Mouse (Mus musculus) mature B cell (primary cell): ENCODE results near the gene Etl4.

Source experiments
- in situ Hi-C: fragments of 300-500 bp; cut with MboI; formaldehyde crosslinking; loops from 2 replicates; pipeline ENCODE4 v1.14.3; 2019

Etl4 gene

DNA sequence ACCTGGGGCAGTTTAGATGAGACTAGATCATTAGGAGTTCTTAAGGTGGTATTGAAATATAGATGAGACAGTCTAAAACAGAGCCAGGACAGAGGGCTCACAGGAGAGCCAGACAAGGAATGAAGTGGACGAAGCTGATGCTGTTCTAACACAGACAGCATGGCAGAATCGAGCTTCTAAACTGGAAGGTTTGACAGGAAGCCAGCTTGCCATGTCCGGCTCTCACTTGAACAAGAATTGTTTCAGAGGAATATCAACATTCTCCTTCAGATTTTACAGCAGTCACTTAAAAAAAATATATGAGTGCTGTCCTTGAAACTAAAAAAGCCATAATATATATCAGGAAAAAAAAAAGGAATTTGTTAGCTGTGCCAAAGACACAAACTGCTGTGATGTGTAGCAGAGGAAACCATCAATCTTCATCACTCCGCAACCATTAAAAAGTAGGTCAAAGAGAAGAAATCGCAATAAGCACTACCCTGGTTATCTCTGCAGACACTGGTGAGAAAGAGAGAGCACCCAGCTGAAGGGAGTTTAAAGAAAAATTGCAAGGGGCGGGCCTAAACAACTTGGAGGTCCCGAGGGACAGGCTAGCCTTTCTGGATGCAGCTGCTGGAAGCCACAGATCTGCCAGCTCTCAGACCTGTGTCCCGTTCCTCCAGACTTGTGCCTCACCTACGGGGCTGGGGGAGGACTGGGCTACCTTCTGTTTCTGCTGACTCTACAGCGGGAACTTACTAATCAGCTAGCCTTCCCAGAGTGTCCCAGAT is 534.3 kb downstream of the Etl4 start:
- in situ Hi-C loops, result no loop called here

DNA sequence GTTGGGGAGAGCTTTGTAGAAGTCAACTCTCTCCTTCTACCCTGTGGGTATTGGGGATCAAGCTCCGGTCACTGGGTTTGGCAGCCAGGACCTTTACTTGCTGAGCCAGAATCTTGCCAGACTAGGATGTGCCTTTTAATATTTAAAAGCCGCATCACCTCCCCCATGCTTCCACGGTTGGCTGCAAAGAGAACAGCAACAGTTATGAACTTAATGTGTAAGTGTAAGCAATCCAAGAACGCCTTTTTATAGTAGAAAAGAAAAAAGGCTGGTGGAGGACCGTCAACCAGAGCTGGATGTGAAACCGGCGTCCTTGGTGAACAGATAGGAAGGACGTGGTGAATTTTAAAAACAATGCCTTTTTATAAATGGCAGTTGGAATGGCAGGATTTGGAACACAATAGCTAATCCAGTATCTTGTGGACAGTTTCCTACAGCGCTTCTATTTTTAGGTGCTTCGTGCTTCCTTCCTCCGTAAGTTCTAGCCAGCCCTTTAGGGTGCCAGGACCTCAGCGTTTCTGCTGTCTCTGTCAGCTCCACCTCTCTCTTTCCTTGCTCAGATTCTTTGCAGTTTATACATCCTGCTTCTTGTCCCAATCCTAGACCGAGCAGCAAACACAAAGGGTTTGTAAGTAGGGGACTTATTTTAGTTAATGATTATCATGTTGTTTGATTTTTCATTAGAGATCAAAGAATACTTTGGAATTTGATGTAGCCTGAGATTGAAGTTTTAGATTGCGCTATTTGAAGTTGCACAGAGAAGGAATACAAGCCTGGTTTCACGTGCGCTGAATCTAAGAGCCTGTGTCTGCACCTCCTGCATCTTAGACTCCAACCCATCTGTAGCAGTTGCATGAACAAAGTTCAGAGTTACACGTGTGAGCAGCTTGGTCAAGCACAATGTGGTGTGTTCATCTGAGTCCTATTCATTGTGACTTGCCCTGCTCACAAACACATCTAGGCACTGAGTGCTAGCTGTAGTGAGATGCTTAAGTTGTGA is 535.9 kb downstream of the Etl4 start:
- in situ Hi-C loops, result no loop called here

DNA sequence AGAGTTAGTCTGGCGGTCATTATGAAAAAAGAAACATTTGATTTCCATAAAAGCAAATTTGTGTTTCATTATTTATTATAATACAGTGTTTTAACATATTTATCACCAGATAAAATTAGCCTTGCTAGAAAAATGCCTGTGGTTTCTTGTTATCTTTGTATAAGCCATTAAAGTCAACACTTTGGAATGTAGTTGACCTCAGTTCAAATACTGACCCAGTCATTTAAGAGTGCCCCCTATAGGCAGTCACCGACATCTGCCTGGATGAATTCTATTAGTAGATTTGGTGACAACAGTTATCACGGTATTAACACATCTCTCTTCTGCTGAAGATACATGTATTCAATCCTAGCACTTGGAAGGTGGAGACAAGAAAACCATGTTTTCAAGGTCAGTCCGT is 536.6 kb downstream of the Etl4 start:
- in situ Hi-C loops, result no loop called here

DNA sequence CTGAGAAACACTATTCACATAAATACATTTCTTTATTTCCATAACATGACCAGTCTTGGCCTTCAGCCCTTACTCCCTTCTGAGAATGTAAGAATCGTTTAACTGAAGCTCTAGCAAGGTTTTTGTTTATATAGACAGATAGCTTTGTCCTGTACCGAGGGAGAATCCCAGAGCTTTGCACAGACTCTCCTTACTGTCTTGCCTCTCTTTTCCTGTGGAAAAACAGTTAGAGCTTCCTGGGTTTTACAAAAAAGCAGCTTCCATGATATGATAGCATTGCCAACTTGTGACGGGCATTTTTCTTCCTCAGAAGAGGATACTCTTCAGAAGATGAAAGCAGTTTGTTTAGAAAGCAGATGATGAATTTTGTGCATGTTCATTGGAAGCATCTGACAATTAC is 541.4 kb downstream of the Etl4 start:
- in situ Hi-C loops, result no loop called here

DNA sequence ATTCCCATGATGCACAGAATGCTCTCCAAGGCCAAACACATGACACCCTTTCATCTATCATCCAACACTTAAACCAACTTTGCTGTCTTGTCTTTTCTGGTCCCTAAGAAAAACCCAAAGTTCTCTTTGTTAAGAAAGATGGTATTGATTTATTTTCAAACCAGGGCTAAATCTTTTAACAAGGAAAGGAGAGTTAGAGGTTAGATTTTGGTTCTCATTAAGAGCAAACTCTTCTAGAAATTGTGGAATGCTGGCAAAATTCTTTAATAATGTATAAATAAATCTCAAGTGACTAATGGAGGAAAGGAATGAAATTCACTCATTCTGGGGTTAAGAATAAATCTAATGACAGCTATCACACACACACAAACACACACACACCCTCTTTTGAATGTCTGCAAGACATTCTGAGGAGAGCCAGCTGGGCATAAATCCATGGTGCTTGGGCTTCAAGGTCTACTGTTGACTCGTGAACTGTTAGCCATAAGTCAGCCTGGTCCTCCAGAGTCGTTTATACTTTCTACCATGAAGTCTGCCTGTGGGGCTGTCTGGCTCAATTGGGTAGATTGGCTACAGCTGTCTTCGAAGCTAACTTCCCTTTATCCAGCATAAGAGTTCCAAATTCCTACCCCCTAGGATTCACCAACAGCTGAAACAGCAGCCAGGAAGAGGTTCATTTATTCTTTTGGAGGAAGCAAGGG is 544.1 kb downstream of the Etl4 start:
- in situ Hi-C loops, result no loop called here

DNA sequence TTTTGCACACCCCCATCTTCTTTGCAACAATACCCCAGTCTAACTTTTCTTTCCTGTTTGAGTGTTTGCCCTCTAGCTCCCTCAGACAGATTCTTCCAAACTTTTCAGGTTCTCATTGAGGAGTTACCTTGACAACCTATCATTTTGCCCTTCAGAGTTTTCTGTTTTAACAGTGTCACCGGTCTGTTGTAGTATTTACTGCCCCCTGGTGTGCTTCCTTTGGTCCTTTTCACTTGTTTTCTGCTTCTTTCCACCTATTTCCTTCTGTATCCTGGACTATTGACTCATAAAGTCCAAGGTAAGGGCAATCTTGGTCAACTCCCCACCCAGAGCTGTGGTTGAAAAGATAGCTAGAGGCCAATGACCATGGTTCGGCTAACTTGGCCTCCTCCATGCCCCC is 569.6 kb downstream of the Etl4 start:
- in situ Hi-C loops, result no loop called here

DNA sequence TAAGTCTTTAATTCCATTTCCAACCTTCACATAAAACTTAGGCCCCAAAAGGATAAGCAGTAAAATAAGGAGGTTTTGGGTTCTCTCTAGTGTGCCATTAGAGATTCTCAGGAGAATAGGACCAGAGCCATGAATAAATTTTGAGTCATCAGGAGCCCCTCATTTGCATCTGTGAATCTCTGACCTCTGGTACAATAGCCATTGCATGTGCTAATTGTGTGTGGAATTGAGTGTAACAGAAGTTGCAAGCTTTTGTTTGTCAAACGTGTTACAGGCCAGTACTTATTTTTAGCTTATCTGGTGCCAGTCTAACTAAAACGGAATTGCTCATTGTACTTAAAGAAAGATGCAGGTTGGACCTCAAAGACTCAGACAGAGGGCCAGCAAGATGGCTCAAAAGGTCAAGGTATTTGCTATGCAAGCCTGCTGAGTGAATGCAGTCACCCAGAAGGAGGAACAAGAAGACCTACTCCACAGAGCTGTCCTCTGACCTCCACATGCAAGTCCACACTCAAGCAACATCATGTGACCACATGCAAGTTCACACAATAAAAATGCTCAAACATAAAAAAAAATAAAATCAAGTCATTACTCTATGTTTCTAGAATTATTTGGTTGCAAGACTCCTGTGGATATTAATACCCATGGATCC is 576.7 kb downstream of the Etl4 start:
- in situ Hi-C loops, result no loop called here

DNA sequence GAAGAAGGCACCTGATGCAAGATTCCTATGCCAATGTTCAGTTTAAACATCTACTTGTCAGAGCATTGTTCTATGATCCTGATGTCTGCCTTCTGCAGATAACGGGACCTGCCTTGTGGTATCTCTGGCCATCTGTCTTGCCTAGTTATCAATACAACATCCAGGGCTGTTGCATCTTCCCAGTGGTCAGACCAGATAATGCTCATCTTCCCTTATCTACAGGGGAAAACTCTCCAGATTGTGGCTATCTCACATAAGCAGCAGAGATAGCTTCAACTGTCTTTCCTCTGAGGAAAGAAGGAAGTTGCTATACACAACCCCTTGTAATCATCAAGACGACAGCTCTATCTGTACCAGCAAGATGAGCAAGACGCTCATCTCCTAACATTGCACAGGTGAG is 579.5 kb downstream of the Etl4 start:
- in situ Hi-C loops, result no loop called here

DNA sequence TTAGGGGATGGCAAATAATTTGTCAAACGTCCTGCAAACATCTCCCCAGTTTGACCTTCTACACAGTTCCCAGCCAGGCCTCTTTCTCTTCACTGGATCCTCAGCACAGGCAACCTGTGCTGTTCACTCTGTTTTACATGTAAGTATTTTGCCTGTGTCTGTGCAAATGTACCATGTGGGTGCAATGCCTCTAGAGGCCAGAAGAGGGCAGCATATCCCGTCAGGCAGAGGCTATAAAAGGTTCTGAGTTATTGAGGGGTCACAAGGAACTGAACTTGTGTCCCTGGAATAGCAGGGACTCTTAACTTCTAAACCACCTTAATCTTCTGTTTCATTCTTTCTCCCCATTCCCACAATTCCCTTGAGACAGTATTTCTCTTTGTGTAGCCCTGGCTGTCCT is 582.5 kb downstream of the Etl4 start:
- in situ Hi-C loops, result no loop called here

DNA sequence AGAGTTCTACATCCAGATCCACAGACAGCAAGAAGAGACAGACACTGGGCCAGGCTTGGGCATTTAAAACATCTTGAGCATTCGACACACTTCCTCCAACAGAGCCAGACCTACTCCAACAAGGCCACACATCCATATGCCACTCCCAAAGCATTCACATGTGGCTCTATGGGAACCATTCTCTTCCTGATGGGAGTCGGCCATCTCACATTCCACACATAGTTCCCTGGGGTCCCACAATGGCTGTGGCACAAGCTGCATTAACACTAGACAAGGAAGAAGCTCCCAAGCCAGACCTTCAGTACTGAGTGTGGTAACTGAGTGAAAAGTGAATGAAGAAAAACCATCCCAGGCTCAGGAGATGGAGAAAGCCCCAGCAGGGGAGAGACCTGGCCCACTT is 584.2 kb downstream of the Etl4 start:
- in situ Hi-C loops, result no loop called here

DNA sequence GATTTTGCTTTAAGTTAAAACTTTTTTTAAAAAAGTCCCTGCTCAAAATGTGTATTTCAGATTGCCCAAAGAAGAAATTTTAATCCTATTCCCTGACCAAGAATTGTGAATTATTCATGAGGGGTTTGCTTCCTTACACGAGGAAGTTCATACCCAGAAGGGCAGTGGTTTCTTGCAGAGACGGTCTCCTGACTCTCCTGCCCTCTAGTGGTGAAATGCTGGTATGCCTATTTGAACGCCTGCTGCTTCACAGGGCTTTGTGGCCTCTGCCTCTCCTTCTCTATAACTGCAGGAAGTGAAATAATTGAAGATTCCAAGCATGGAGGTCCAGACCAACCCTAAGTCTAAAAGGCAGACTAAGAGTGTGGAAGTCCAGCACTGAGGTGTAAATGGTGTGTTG is 585.1 kb downstream of the Etl4 start:
- in situ Hi-C loops, result no loop called here

DNA sequence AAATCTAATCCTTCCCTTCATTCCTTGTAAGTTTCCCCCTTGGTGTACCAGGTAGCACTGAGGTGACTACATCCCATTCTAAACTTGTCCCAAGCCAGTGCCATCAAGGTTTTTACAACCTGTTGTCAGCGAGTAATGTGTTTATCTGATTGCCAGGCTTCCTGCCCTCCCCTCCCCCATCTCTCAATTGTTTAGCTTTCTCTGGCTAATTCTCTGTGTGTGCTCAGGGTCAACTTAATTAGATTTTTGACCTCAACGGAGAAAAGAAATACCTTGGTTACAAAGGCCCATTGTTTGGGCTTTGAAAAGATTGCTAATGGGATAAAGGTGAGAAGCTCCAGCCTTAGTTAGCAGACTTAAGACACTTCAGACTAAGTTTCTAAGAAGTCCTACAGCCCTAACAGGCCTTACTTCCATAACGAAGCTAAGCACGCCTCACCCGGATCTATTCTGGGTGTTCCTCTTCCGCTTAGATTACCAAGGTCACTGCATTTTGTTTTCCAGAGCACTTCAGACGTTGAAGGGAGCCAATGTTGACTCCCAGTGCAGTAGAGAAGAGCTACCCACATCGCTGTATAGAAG is 586.7 kb downstream of the Etl4 start:
- in situ Hi-C loops, result no loop called here

DNA sequence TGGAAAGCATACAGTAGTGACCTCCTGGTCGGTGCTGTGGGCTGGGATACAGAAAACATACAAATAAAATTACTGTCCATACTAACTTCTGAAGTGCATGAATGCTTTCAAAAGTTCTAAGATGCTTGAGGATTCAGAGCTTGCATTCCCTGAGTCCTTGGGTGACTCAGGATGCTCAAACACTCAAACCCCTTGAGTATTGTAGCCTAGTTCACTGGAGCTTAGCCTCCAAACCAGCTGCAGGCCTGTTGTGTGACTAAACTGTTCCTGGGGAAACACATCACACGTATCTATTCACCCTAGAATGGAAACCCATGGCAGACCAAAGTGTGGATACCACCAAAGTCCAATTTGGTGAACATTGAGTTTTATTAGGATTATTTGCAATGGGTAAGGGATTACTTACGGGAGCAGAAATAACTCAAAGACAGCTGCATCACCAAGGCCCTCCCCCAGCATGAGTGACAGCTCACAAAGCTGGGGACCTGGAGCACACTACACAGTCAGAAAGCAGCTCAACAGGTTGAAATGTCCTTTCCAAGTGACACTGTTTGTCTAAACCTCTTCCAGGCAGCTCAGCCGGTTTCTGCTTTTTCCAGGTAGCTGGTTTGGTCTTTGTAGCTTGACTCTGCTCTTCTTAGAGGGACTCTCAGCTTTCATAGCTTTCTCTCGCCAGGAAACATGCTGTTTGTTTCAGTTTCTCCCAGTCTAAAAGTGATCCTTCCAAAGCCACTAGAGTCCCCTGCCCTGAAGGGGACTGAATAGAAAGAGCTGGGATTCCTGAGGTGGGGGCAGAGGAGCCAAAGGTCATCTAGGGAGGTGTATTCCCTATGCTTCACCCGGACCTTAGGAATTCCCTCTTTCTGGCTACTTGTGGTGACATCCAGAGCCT is 598.5 kb downstream of the Etl4 start:
- in situ Hi-C loops, result no loop called here

DNA sequence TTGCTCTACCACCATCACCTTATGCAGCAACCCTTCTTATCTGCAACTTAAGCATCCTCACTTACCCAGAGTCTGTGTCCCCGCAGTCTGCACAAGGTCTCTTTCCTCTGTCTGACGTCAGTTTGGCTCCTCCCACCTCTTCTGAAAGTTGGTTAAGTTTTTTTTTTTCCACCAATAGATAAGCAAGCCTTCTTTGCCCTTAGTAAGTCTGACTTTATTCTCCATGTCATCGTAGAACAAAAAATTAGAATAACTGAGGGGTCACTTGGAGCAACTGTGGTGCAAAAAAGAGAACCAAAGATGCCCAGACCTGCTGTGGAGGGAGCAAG is 599.1 kb downstream of the Etl4 start:
- in situ Hi-C loops, result no loop called here

DNA sequence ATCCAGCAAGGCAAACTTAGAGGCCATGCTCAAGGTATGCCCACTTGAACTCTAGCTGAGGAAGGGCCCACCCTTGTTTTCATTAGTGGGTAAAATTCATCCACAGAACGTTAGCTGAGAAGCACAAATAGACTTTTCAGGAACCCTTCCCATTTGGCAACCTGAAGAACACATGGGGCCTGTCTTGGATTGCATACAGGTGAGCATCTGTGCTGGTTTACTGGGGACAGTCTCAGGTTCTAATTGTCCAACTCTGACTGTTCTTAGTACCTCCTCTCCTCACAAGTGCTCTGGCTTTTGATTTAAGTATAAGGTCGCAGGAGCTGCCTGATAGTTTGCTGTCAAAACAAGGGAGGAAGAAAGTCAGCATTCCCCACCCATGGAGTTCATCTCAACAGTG is 600.5 kb downstream of the Etl4 start:
- in situ Hi-C loops, result no loop called here

DNA sequence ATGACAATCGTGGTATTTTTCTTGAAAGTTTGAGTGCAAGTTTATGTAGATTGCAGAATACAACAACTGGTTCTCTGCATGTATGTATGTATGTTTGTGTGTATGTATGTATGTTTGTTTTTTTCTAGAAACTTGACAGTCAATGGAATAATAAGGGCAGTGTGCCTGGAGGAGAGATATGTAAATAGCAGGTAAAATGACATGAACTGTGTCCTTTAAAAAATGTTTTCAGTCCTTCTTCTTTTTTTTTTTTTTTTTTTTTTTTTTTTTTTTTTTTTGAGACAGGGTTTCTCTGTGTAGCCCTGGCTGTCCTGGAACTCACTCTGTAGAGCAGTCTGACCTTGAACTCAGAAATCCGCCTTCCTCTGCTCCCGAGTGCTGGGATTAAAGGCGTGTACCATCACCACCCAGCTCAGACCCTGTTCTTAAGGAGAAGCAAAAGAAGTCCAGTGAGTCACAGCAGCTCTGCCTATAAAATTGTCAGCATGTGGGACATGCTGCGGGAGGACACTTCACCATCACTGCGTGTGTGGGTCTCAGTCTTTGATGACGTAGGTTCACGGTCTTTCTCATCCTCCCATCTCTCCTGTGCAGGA is 606.8 kb downstream of the Etl4 start:
- in situ Hi-C loops, result no loop called here

DNA sequence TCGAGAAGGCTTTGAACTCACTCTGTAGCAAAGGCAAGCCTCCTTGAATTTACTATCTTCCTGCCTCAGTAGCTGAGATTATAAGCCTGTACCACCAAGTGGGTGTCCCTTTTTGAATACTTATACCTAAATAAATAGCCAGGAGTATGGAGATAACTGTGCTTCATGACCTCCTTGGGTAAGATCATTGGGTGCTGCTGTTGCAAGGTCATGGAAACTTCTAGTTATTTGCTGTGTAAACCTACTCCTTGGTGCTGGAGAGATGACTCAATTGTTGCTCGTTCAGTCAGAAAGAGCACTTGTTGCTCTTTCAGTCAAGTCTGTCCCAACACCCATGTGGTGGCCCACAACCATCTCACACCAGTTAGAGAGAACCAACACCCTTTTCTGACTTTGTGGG is 608.3 kb downstream of the Etl4 start:
- in situ Hi-C loops, result no loop called here

DNA sequence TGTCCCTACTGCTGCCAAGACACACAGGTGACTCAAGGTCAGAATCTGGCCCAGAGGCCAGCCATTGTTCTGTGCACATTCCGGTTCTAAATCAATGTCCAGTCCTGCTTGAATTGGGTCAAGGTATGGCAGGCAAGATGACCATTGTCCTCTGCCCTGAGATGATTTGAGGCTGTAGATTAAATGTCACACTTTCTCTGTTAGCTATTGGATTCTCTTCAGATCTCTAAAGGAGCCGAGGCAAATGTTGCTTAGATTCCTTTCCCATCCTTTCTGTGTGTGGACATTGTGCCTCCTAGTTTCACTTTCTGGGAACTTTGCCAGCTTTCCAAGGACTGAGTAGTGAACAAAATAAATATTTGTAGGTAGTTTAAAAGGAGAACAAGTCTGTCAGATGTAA is 608.9 kb downstream of the Etl4 start:
- in situ Hi-C loops, result no loop called here

DNA sequence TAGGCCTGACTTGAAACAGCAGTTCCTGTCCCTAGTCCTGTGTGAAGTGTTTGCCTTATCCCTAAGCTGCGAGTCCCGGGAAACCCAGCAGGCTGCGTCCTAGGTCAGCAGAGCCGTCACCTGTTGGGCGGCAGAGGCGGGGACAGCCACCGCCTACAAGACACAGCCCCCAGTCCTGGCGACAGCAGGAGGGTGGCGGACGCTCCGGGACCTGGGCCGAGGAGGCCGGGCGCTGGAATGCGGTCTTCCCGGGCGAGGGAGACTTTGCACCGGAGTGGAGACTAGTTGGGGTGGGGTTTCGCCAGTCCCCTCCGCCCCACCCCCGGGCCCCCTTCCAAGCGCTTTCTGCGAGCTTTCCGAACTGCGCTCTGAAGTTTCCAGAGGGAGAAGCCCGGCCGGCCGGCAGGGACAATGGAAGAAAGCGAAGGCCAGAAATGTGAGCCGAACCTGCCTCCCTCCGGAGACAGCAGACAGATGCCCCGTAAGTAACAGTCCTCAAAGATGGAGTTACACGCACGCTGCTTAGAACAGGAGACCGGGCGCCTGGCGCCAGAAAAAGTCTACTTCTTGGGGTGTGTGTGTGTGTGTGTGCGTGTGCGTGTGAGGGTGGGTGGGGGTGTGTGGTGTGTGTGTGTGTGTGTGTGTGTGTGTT is 610.0 kb downstream of the Etl4 start:
- in situ Hi-C loops, result no loop called here

DNA sequence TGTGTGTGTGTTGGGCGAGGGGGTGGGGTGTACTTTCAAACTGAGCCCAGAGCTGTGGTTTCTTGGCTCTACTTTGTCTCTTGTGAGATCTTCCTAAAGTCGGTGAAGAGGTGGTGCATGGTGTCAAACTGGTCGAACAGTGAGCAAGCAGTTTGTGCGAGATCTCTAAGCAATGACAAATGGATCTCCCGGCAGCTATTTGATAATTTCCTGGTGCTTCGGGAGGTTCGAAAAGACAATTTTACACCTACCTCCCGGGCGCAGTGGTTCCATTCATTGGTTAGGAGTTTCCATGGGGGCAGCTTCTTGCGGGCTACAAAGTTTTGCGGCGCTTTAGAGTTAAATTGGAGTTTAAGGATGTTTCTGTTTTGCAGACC is 610.5 kb downstream of the Etl4 start:
- in situ Hi-C loops, result no loop called here
